ENCODE assay signal across 8 mouse cellular contexts in genomic region chr1:74295456-74296171, GRCm38 (mm10). TPM values are rescaled to one million over a fixed set of nuclear protein-coding genes. Genes with fewer than 3 reads are reported as not detected.
DNase-seq lines count a peak whose midpoint lies in the region; ATAC-seq and TF ChIP-seq lines count a peak whose summit lies in the region.

No protein-coding gene starts in this region.

- H3K9ac ChIP-seq in embryonic facial prominence, embryonic 12.5 days, result peak overlapping the region; percentile 47
- H3K9ac ChIP-seq in intestine, postnatal 0 days (ENCODE audit: low read depth, low read length), result peak overlapping the region; percentile 53

- peak overlapping the region; percentile 28 for H3K4me2 ChIP-seq in embryonic facial prominence, embryonic 12.5 days (replicated peaks)
- H3K4me2 ChIP-seq in intestine, postnatal 0 days (replicated peaks; ENCODE audit: low read depth), result peak overlapping the region; percentile 70

- TF ChIP-seq CTCF in bone marrow, adult 2 months (IDR thresholded peaks at IDR 0.05; ENCODE audit: control insufficient read depth, insufficient read depth, low read length), result no peak
- no peak for TF ChIP-seq CTCF in intestine, postnatal 0 days (IDR thresholded peaks at IDR 0.05; ENCODE audit: low read depth)
- TF ChIP-seq CTCF in thymus, adult 2 months (IDR thresholded peaks at IDR 0.05; ENCODE audit: borderline replicate concordance, control insufficient read depth, extremely low read depth, insufficient read depth, low read length, poor library complexity), result no peak

- H3K9me3 ChIP-seq in embryonic facial prominence, embryonic 12.5 days, result no peaks in the 10 kb centered on the region
- H3K9me3 ChIP-seq in intestine, postnatal 0 days (ENCODE audit: control insufficient read depth), result no peaks in the 10 kb centered on the region

- H3K27ac ChIP-seq in bone marrow, adult 2 months (ENCODE audit: control insufficient read depth, insufficient read depth, low read depth, low read length, poor library complexity), result peak overlapping the region; percentile 79
- peak overlapping the region; percentile 91 for H3K27ac ChIP-seq in embryonic facial prominence, embryonic 12.5 days
- peak overlapping the region; percentile 98 for H3K27ac ChIP-seq in intestine, postnatal 0 days (ENCODE audit: low read depth, low read length)
- no peak overlapping the region; the same call in 1 of the 2 replicates for H3K27ac ChIP-seq in thymus, adult 2 months (ENCODE audit: control insufficient read depth, insufficient read depth, low read length)

- H3K4me3 ChIP-seq in bone marrow, adult 2 months (replicated peaks; ENCODE audit: control insufficient read depth, low read depth, low read length), result no peak overlapping the region
- H3K4me3 ChIP-seq in embryonic facial prominence, embryonic 12.5 days, result no peak overlapping the region; the same call in 1 of the 2 replicates
- H3K4me3 ChIP-seq in intestine, postnatal 0 days (ENCODE audit: low read depth, low read length), result peak overlapping the region; percentile 33
- no peak overlapping the region for H3K4me3 ChIP-seq in thymus, adult 2 months (ENCODE audit: control insufficient read depth, insufficient read depth, low read length)

- intact Hi-C loops in left cerebral cortex, postnatal 36 days (cut with DNase I), result no loop called here

- peak; percentile 78 to 81 for DNase-seq in left cerebral cortex, postnatal 36 days (ENCODE audit: low spot score in 2 of 2)
- peak; percentile 66 for DNase-seq in mesoderm, embryonic 11.5 days (ENCODE audit: low read depth, low spot score)
- peak; percentile 84 to 86 for DNase-seq in right cerebral cortex, postnatal 36 days (ENCODE audit: low spot score in 2 of 2)
- DNase-seq in thymus, adult 2 months, result no peak

- TF ChIP-seq POLR2A in bone marrow, adult 2 months (IDR thresholded peaks at IDR 0.05; ENCODE audit: borderline replicate concordance, control insufficient read depth, low read depth, low read length), result peak; percentile 7; the same call in 1 of the 2 replicates
- TF ChIP-seq POLR2A in thymus, adult 2 months (IDR thresholded peaks at IDR 0.05; ENCODE audit: control insufficient read depth, extremely low read depth, insufficient read depth, low read length, poor library complexity), result no peak

- no peaks in the 10 kb centered on the region for H3K27me3 ChIP-seq in embryonic facial prominence, embryonic 12.5 days
- H3K27me3 ChIP-seq in intestine, postnatal 0 days (replicated peaks; ENCODE audit: control insufficient read depth, insufficient read depth, low read length), result no peaks in the 10 kb centered on the region
- H3K27me3 ChIP-seq in thymus, adult 2 months (ENCODE audit: control insufficient read depth, insufficient read depth, low read length), result no peaks in the 10 kb centered on the region

- ATAC-seq in embryonic facial prominence, embryonic 12.5 days (ENCODE audit: insufficient number of reproducible peaks, insufficient read depth, low FRiP score, low TSS enrichment), result peak; percentile 88
- ATAC-seq in granulocyte monocyte progenitor cell, adult 5-6 weeks (replicated peaks; ENCODE audit: poor library complexity, severe bottlenecking), result peak; percentile 70
- peak; percentile 90 for ATAC-seq in intestine, postnatal 0 days

- H3K36me3 ChIP-seq in embryonic facial prominence, embryonic 12.5 days, result peaks cover 22% of the 10 kb centered on the region
- H3K36me3 ChIP-seq in intestine, postnatal 0 days (ENCODE audit: control insufficient read depth, insufficient read depth), result peaks cover 36% of the 10 kb centered on the region
- no peaks in the 10 kb centered on the region for H3K36me3 ChIP-seq in thymus, adult 2 months (ENCODE audit: control insufficient read depth, insufficient read depth, low read length)

- 33% methylated on average over 9 of the region's 9 CpGs for WGBS in bone marrow, adult 2 months
- WGBS in embryonic facial prominence, embryonic 12.5 days, result 12% methylated on average over 9 of the region's 9 CpGs
- 4% methylated on average over 9 of the region's 9 CpGs for WGBS in intestine, postnatal 0 days
- 77% methylated on average over 9 of the region's 9 CpGs for WGBS in thymus, adult 2 months

- H3K4me1 ChIP-seq in bone marrow, adult 2 months (ENCODE audit: control insufficient read depth, insufficient read depth, low read length), result peaks cover 2% of the 10 kb centered on the region; the same call in 1 of the 2 replicates
- peaks cover 26% of the 10 kb centered on the region for H3K4me1 ChIP-seq in embryonic facial prominence, embryonic 12.5 days
- H3K4me1 ChIP-seq in intestine, postnatal 0 days (replicated peaks; ENCODE audit: control insufficient read depth, insufficient read depth, low read length), result peaks cover 43% of the 10 kb centered on the region
- H3K4me1 ChIP-seq in thymus, adult 2 months (replicated peaks; ENCODE audit: control insufficient read depth, insufficient read depth, low read length), result 0 out of 2 replicates have a peak, but pooled peaks cover 8% of the 10 kb centered on the region

RNA-seq across cellular contexts. Expression of gene Tmbim1, which starts 9.8 kb away (rescaled TPM):
- polyA plus RNA-seq in bone marrow, adult 2 months (2011; ENCODE audit: insufficient read depth, insufficient read length, low replicate concordance, missing spikeins), result 6.7 and 15.6 TPM in 2 replicates
- polyA plus RNA-seq in embryonic facial prominence, embryonic 12.5 days (2016; fragmentation: Nextera tagmentation; extraction: Ambion mirVana), result 18.4 and 20.1 TPM in 2 replicates
- total RNA-seq in granulocyte monocyte progenitor cell, adult 5-6 weeks (2014; fragmentation: Nextera tagmentation), result 21.9 and 24.6 TPM in 2 replicates
- 13.8 and 15.0 TPM in 2 replicates for total RNA-seq in granulocyte monocyte progenitor cell, adult 5-6 weeks (2017)
- polyA plus RNA-seq in intestine, postnatal 0 days (2015; fragmentation: Nextera tagmentation; extraction: Ambion mirVana), result 47.4 and 49.1 TPM in 2 replicates
- 10 to 100 TPM; 21.5 to 26.4 TPM for total RNA-seq in left cerebral cortex, postnatal 36 days (2021)
- 55.5 and 69.2 TPM in 2 replicates for polyA plus RNA-seq in thymus, adult 2 months (2012; rRNA removed)

RNA-seq across cellular contexts. Expression of gene Pnkd, which starts 10.9 kb away (rescaled TPM):
- polyA plus RNA-seq in bone marrow, adult 2 months (2011; ENCODE audit: insufficient read depth, insufficient read length, low replicate concordance, missing spikeins), result 7.3 and 28.8 TPM in 2 replicates
- polyA plus RNA-seq in embryonic facial prominence, embryonic 12.5 days (2016; fragmentation: Nextera tagmentation; extraction: Ambion mirVana), result 106 TPM in 2 replicates
- total RNA-seq in granulocyte monocyte progenitor cell, adult 5-6 weeks (2014; fragmentation: Nextera tagmentation), result 28.7 and 49.8 TPM in 2 replicates
- total RNA-seq in granulocyte monocyte progenitor cell, adult 5-6 weeks (2017), result 9.0 and 14.1 TPM in 2 replicates
- polyA plus RNA-seq in intestine, postnatal 0 days (2015; fragmentation: Nextera tagmentation; extraction: Ambion mirVana), result 103 and 107 TPM in 2 replicates
- 100 to 1,000 TPM; 151 to 166 TPM for total RNA-seq in left cerebral cortex, postnatal 36 days (2021)
- polyA plus RNA-seq in thymus, adult 2 months (2012; rRNA removed), result 41.1 and 50.1 TPM in 2 replicates

RNA-seq across cellular contexts. Expression of gene Aamp, which starts 11.1 kb away (rescaled TPM):
- 56.2 and 76.6 TPM in 2 replicates for polyA plus RNA-seq in bone marrow, adult 2 months (2011; ENCODE audit: insufficient read depth, insufficient read length, low replicate concordance, missing spikeins)
- 211 and 213 TPM in 2 replicates for polyA plus RNA-seq in embryonic facial prominence, embryonic 12.5 days (2016; fragmentation: Nextera tagmentation; extraction: Ambion mirVana)
- total RNA-seq in granulocyte monocyte progenitor cell, adult 5-6 weeks (2014; fragmentation: Nextera tagmentation), result 100 and 106 TPM in 2 replicates
- total RNA-seq in granulocyte monocyte progenitor cell, adult 5-6 weeks (2017), result 98.8 and 140 TPM in 2 replicates
- 130 and 136 TPM in 2 replicates for polyA plus RNA-seq in intestine, postnatal 0 days (2015; fragmentation: Nextera tagmentation; extraction: Ambion mirVana)
- 100 to 1,000 TPM; 139 to 143 TPM for total RNA-seq in left cerebral cortex, postnatal 36 days (2021)
- 183 and 201 TPM in 2 replicates for polyA plus RNA-seq in thymus, adult 2 months (2012; rRNA removed)

RNA-seq across cellular contexts. Expression of gene Gpbar1, which starts 17.3 kb away (rescaled TPM):
- polyA plus RNA-seq in bone marrow, adult 2 months (2011; ENCODE audit: insufficient read depth, insufficient read length, low replicate concordance, missing spikeins), result not detected in 2 replicates
- not detected in 2 replicates for polyA plus RNA-seq in embryonic facial prominence, embryonic 12.5 days (2016; fragmentation: Nextera tagmentation; extraction: Ambion mirVana)
- not detected in 2 replicates for total RNA-seq in granulocyte monocyte progenitor cell, adult 5-6 weeks (2014; fragmentation: Nextera tagmentation)
- total RNA-seq in granulocyte monocyte progenitor cell, adult 5-6 weeks (2017), result not detected in 2 replicates
- 0.78 and 0.93 TPM in 2 replicates for polyA plus RNA-seq in intestine, postnatal 0 days (2015; fragmentation: Nextera tagmentation; extraction: Ambion mirVana)
- not detected for total RNA-seq in left cerebral cortex, postnatal 36 days (2021)
- polyA plus RNA-seq in thymus, adult 2 months (2012; rRNA removed), result 0.40 and 1.3 TPM in 2 replicates

RNA-seq across cellular contexts. Expression of gene Arpc2, which starts 59.7 kb away (rescaled TPM):
- 95.9 and 150 TPM in 2 replicates for polyA plus RNA-seq in bone marrow, adult 2 months (2011; ENCODE audit: insufficient read depth, insufficient read length, low replicate concordance, missing spikeins)
- polyA plus RNA-seq in embryonic facial prominence, embryonic 12.5 days (2016; fragmentation: Nextera tagmentation; extraction: Ambion mirVana), result 378 and 381 TPM in 2 replicates
- total RNA-seq in granulocyte monocyte progenitor cell, adult 5-6 weeks (2014; fragmentation: Nextera tagmentation), result 573 and 588 TPM in 2 replicates
- total RNA-seq in granulocyte monocyte progenitor cell, adult 5-6 weeks (2017), result 434 and 584 TPM in 2 replicates
- polyA plus RNA-seq in intestine, postnatal 0 days (2015; fragmentation: Nextera tagmentation; extraction: Ambion mirVana), result 528 and 529 TPM in 2 replicates
- total RNA-seq in left cerebral cortex, postnatal 36 days (2021), result 100 to 1,000 TPM; 259 to 262 TPM
- polyA plus RNA-seq in thymus, adult 2 months (2012; rRNA removed), result 263 and 279 TPM in 2 replicates
